Mouse (Mus musculus): ENCODE results near the gene Pak2. TPM values are rescaled to one million over a fixed set of nuclear protein-coding genes. Genes with fewer than 3 reads are reported as not detected.
A peak's percentile ranks its signal among the peaks of the same experiment; 100 is the strongest.

Gene Pak2
- polyA plus RNA-seq, 1 experiment: 16.1 TPM

- no peak for TF ChIP-seq CTCF (IDR thresholded peaks at IDR 0.05; ENCODE audit: extremely low read depth, insufficient read length, insufficient replicate concordance, low read depth, low read length)
- no peak for TF ChIP-seq POLR2A (IDR thresholded peaks at IDR 0.05; ENCODE audit: low read depth, low read length)
- H3K4me1 ChIP-seq (ENCODE audit: control insufficient read depth, insufficient read depth, insufficient read length, low read length): peaks cover 2% of the 10 kb centered on the region; the same call in 1 of the 2 replicates
- no peaks in the 10 kb centered on the region for H3K36me3 ChIP-seq (ENCODE audit: control insufficient read depth, insufficient read depth, low read length)
- no peaks in the 10 kb centered on the region for H3K27me3 ChIP-seq (ENCODE audit: control insufficient read depth, insufficient read depth, low read length)
- no peak overlapping the region for H3K4me3 ChIP-seq (ENCODE audit: low read depth, low read length)
- 31% methylated on average over 6 of the region's 6 CpGs for WGBS
- H3K27ac ChIP-seq (ENCODE audit: insufficient read depth, low read depth, low read length): no peak overlapping the region
Measured at GRCm38 (mm10) chr16:32115781-32116180, 36.6 kb upstream of the Pak2 start.

- Histone ChIP-seq H3K4me3 (ENCODE audit: low read depth, low read length) (no peak overlapping the region), H3K4me1 (ENCODE audit: control insufficient read depth, insufficient read depth, insufficient read length, low read length) (peaks cover 2% of the 10 kb centered on the region; the same call in 1 of the 2 replicates), H3K27me3 (ENCODE audit: control insufficient read depth, insufficient read depth, low read length) (no peaks in the 10 kb centered on the region), H3K27ac (ENCODE audit: insufficient read depth, low read depth, low read length) (no peak overlapping the region), H3K36me3 (ENCODE audit: control insufficient read depth, insufficient read depth, low read length) (no peaks in the 10 kb centered on the region)
- 11% methylated on average over 15 of the region's 15 CpGs for WGBS
- TF ChIP-seq CTCF (IDR thresholded peaks at IDR 0.05; ENCODE audit: extremely low read depth, insufficient read length, insufficient replicate concordance, low read depth, low read length) (peak; percentile 95; the same call in 1 of the 2 replicates), POLR2A (IDR thresholded peaks at IDR 0.05; ENCODE audit: low read depth, low read length) (no peak)
Measured at GRCm38 (mm10) chr16:32114968-32115695, 36.0 kb upstream of the Pak2 start.

- Histone ChIP-seq H3K27ac (ENCODE audit: insufficient read depth, low read depth, low read length) (no peak overlapping the region), H3K4me1 (ENCODE audit: control insufficient read depth, insufficient read depth, insufficient read length, low read length) (peaks cover 2% of the 10 kb centered on the region; the same call in 1 of the 2 replicates), H3K27me3 (ENCODE audit: control insufficient read depth, insufficient read depth, low read length) (no peaks in the 10 kb centered on the region), H3K4me3 (ENCODE audit: low read depth, low read length) (no peak overlapping the region), H3K36me3 (ENCODE audit: control insufficient read depth, insufficient read depth, low read length) (no peaks in the 10 kb centered on the region)
- TF ChIP-seq CTCF (IDR thresholded peaks at IDR 0.05; ENCODE audit: extremely low read depth, insufficient read length, insufficient replicate concordance, low read depth, low read length) (no peak), POLR2A (IDR thresholded peaks at IDR 0.05; ENCODE audit: low read depth, low read length) (no peak)
- 90% methylated on average over 10 of the region's 10 CpGs for WGBS
Measured at GRCm38 (mm10) chr16:32114406-32114805, 35.3 kb upstream of the Pak2 start.

GRCm38 (mm10) chr16:32113541-32114218 lies 34.5 kb upstream of the Pak2 start:
- Histone ChIP-seq H3K4me1 (ENCODE audit: control insufficient read depth, insufficient read depth, insufficient read length, low read length) (peaks cover 2% of the 10 kb centered on the region; the same call in 1 of the 2 replicates), H3K27me3 (ENCODE audit: control insufficient read depth, insufficient read depth, low read length) (no peaks in the 10 kb centered on the region), H3K27ac (ENCODE audit: insufficient read depth, low read depth, low read length) (peak overlapping the region; percentile 66), H3K36me3 (ENCODE audit: control insufficient read depth, insufficient read depth, low read length) (no peaks in the 10 kb centered on the region), H3K4me3 (ENCODE audit: low read depth, low read length) (peak overlapping the region; percentile 25)
- no peak for TF ChIP-seq CTCF (IDR thresholded peaks at IDR 0.05; ENCODE audit: extremely low read depth, insufficient read length, insufficient replicate concordance, low read depth, low read length)
- no peak for TF ChIP-seq POLR2A (IDR thresholded peaks at IDR 0.05; ENCODE audit: low read depth, low read length)
- 48% methylated on average over 23 of the region's 23 CpGs for WGBS

GRCm38 (mm10) chr16:32110951-32111699 lies 32.0 kb upstream of the Pak2 start:
- H3K27me3 ChIP-seq (ENCODE audit: control insufficient read depth, insufficient read depth, low read length): no peaks in the 10 kb centered on the region
- H3K4me3 ChIP-seq (ENCODE audit: low read depth, low read length): no peak overlapping the region
- no peak overlapping the region for H3K27ac ChIP-seq (ENCODE audit: insufficient read depth, low read depth, low read length)
- 75% methylated on average over 15 of the region's 15 CpGs for WGBS
- TF ChIP-seq CTCF (IDR thresholded peaks at IDR 0.05; ENCODE audit: extremely low read depth, insufficient read length, insufficient replicate concordance, low read depth, low read length) (peak; percentile 9; the same call in 1 of the 2 replicates), POLR2A (IDR thresholded peaks at IDR 0.05; ENCODE audit: low read depth, low read length) (no peak)
- H3K36me3 ChIP-seq (ENCODE audit: control insufficient read depth, insufficient read depth, low read length): peaks cover 4% of the 10 kb centered on the region; the same call in 1 of the 2 replicates
- peaks cover 2% of the 10 kb centered on the region; the same call in 1 of the 2 replicates for H3K4me1 ChIP-seq (ENCODE audit: control insufficient read depth, insufficient read depth, insufficient read length, low read length)

- TF ChIP-seq CTCF (IDR thresholded peaks at IDR 0.05; ENCODE audit: extremely low read depth, insufficient read length, insufficient replicate concordance, low read depth, low read length) (no peak), POLR2A (IDR thresholded peaks at IDR 0.05; ENCODE audit: low read depth, low read length) (no peak)
- H3K27me3 ChIP-seq (ENCODE audit: control insufficient read depth, insufficient read depth, low read length): no peaks in the 10 kb centered on the region
- no peak overlapping the region for H3K27ac ChIP-seq (ENCODE audit: insufficient read depth, low read depth, low read length)
- no peaks in the 10 kb centered on the region for H3K4me1 ChIP-seq (ENCODE audit: control insufficient read depth, insufficient read depth, insufficient read length, low read length)
- peaks cover 10% of the 10 kb centered on the region for H3K36me3 ChIP-seq (ENCODE audit: control insufficient read depth, insufficient read depth, low read length)
- 86% methylated on average over 2 of the region's 2 CpGs for WGBS
- no peak overlapping the region for H3K4me3 ChIP-seq (ENCODE audit: low read depth, low read length)
Measured at GRCm38 (mm10) chr16:32108578-32108977, 29.4 kb upstream of the Pak2 start.
